Mouse (Mus musculus): ENCODE measurements around the gene C1ql1.
"Not testable (repeated sequence)": the region's sequence is repeated elsewhere in the genome, so short reads cannot be mapped to it uniquely, and the experiment has no call there.

Gene C1ql1

DNA sequence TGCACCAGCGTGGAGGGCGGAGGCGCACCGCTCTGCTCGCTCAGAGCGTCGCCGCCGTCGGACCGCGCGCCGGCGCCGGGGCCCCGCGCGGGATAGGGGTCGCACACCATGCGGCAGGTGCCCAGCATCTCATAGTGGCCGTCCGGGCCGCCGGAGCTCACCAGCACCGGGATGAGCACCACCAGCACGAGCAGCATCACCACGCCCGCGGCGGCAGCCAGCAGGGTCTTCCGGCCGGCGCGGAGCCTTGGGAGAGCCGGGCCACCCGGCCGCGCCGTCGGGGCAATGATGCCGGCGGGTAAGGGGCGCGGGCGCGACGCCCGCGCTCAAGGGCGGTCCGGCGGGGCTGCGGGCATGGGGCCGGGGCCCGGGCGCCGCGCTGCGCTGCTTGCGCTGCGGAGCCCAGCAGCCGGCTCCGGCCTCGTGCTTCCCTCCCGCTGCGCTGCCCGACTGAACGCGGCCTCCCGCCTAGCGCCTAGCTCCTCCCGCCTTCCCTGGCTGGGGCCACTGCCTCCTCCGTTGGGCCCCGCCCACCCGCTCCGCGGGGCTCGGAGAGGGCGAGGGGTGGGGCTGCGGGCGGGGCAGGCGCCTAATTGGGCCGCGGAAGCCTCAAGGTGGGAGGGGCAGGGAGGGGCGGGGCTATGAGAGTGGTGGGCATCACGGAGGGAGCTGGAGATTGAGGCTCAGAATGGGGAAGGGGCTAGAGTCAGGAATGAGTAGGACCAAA, at the start of gene C1ql1:
C1ql1 (minus strand) TSS at position 424 of the 727 bp plus-strand sequence.
- in situ Hi-C loops (cut with MboI): no loop called here

DNA sequence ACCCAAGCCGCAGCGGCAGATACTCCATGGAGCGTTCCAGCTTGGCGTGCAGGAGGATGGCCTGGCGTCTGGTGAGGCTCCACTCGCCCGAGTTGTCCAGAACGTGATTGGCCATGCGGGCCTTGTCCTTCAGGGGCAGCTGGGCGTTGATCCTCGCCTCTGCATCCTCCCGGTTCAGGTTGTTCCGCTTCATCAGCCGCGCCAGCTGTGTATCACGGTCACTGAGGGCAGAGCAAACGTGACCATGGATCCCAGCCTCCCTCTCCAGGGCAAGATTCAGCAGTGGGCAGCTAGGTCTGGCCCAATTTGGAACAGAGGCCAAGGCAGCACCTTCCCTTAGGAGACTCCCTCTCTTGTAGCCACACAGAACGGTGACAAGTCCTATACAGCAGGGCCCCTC, 48.5 kb upstream of the C1ql1 start:
- in situ Hi-C loops (cut with MboI): no loop called here

DNA sequence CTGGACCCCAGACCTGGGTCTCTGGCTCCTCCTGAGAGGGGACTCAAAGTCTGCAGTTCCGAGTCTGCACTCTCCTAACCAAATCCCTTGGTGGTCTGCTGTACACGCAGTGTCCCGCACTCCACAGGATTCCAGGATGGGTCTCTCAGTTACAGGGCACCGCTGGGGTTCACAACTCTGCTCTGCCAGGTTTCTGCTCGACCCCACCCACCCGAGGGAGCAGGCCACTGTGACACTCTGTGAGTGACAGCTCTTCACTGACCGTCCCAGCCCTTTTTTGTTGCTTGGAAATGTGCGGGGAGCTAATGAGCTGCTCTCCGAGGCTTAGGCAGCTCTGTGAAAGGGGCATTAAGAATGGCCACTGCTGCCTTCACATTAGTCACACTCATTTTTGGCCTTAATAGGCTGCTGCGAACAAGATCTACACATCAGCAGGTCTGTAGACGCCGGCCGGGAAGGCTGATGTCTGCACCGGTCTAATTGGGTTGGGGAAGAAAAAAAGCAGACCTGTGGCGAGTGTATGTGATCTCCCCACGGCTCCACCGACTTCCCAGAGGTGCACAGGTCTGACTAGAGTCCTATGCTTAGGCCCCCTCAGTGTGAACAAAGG, 47.0 kb upstream of the C1ql1 start:
- in situ Hi-C loops (cut with MboI): no loop called here

DNA sequence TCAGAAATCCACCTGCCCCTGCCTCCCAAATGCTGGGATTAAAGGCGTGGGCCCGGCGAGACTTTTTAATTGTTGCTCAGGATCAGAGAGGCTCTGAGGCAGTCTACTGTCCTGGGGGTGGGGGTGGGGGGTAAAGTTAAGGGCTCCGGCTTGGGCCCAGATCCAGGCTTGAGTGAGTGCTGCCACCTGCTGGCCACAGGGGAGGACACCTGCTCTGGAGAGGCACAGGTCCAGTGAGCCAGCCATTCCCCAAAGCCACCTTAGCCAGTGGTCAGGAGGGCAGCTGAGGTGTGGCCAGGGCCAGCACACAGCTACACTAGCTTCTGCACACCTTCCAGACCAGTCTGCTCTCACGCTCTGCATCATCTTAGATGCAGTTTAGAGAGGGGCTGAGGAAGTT, 46.5 kb upstream of the C1ql1 start:
- in situ Hi-C loops (cut with MboI): no loop called here

DNA sequence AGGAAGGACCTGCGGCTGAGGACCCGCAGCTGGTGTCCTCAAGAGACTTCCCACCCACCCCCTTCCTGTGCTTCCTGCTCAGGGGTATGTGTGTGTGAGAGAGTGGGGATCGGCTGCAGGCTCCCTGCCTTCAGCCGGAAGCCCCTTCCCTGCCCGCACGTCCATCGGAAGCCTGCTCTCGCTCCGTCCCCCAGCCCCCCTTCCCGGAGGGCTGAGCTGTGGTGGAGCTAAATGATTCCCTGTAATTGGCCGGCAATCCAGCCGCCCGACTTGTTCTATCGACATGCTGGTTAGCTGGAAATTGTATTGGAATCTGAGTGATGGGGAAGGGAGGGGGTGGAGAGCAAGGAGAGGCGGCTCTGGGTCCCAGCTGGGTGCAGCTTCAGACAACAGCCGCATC, 45.2 kb upstream of the C1ql1 start:
- in situ Hi-C loops (cut with MboI): no loop called here

DNA sequence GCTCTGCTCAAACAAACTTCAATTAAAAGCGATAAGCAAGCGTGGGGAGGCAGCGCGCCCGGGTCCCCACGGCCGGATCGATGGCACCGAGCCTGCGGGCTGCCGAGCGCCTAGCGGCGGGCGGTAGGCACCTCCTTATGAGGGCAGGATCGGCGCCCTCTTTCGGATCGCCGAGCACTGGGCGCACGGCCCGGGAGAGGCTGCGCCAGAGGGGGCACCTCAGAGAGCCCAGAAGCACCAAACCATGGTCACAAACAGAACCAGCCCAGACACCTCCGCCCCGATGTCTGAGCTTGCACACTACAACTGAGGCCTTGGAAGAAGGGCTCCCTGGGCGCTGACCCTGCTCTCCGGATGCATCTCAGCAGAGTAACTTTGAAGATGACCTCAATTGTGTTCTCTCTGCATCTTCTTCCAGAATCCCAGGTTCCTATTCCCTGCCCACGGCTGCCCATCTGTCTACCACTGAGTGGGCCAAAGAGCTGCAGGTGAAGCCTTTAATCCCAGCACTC, 43.7 kb upstream of the C1ql1 start:
- in situ Hi-C loops (cut with MboI): no loop called here

DNA sequence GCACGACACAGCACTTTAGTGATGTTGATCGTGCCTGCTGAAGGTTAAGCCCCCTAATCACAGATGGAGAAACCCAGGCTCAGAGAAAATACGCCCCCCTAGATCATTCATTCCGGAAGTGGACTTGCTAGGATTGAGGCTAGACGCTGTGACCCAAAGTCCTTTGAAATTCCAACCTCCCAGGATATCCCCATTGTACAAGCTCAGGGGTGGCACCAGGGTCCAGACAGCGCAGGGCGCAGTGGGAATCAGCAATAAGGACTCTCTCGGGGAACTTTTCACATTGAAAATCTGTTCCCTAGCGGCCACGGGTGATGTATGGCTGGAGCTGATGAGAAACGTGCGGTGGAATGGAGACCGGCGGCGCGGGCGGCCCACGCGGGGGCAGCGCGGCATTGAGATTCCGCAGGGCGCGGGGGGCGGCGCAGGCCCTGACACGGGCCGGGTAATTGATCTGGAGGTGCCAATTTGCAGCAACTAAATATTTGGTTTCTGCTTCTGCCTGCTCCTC, 43.2 kb upstream of the C1ql1 start:
- in situ Hi-C loops (cut with MboI): no loop called here

DNA sequence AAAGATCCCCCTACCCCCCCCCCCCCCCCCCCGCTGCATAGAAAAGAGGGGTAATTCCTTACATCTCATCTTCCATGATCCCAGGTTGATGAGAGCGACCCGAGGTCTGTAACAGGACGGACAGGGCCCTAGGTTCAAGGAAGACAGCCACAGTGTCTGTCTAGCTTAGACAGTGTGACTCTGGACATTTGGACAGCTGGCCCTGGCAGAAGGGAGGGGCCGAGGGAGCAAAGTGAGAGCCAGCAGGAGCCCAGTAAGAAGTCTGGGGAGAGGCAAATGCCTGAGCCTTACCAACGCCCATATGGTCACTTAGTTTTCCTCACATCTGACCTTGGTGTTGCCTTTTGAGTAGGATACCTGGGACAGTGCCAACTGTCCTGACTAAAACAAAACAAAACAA, 38.7 kb upstream of the C1ql1 start:
- in situ Hi-C loops (cut with MboI): no loop called here

DNA sequence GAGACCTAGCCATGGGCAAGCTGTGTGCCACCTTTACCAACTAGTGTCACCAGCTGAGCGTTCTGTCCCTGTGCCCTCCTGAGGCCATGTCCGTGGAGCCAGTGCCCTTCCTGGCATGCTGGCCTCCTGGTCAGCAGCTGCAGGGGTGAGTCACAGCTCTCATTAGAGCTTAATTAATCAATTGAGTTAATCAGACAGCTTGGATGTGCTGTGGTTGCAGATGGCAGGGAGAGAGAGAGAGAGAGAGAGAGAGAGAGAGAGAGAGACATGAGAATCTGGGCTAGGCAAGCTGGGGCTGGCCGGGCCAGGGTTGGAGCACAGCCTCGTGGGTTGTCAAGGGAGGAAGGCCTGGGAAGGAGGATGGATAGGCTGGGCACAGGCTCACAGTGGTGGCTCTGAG, 38.1 kb upstream of the C1ql1 start:
- in situ Hi-C loops (cut with MboI): no loop called here

DNA sequence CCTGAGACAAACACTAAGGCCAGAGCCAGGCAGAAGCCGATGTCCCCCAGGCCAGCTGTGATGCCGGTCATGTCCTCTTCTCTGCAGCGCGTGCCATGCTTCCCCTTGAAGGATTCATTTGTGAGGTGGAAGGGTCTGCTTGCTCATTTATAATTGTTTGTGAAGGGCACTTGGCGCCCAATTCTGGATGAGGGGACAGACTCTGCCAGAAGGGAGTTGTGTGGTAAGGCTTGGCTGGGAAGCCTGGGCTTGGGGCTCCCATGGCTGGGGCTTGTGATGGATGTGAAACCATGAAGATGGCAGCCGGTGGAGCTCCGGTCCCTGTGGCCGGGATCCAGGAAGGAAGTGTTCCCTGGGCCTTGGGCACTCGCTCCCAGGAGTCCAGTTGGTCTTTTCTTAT, 37.6 kb upstream of the C1ql1 start:
- in situ Hi-C loops (cut with MboI): no loop called here

DNA sequence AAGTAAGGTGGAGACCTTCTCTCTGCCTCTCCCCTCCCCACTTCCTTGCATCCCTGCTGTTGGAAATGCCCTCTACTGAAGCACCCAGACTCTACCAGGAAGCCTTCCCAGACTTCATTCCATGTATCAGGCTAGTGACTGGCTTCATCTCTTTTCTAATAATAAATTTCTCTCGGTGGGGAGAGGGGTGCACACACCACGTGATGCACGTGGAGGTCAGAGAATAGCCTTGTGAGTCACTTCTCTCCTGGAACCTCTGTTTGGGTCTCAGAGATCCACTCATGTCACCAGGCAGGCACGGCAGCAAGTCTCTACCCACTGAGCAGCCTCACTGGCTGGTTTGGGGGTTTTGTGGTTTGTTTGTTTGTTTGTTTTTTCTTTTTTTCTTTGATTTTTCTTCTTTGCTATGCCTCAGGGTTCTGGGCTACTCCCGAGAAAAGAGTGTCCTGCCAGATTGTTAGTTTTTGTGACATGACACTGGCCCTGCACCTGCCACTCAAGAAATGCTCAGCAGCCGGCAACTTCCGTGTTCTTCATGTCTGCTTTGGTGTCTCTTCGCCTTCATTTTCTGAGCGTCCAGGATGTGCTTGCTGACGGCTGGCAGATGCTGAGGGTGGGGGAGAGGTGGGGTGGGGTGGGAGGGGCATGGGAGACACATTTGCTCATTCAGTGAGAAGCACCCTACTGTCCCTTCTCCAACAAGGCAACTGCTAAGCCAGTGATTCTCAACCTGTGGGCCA, 34.8 kb upstream of the C1ql1 start:
- in situ Hi-C loops (cut with MboI): no loop called here

DNA sequence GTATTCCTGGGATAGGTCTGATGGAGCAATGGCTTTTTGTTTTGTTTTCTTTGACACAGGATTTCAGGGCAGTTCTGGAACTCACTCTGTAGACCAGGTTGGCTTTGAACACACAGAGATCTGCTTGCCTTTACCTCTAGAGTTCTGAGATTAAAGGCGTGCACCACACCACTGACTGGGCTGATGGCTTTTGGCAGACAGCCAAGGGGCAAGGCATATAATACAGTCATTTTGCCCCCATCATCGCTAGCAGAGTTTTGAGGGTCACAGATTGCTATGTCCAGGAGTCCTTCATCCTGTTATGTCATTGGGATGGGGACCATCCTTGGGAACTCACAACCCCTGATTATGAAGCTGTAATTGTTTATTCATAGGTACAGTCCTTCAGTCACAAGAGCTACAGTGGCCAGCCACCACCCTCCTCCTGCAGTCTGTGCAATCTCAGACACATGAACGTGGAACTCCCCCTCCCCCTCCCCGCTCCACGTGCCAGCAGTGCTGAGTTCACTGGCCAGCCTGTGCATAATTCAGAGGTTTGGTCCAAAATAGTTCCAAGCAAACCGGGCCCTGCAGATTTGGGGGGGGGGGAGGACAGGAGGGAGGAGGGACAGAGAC, 31.7 kb upstream of the C1ql1 start:
- in situ Hi-C loops (cut with MboI): no loop called here

DNA sequence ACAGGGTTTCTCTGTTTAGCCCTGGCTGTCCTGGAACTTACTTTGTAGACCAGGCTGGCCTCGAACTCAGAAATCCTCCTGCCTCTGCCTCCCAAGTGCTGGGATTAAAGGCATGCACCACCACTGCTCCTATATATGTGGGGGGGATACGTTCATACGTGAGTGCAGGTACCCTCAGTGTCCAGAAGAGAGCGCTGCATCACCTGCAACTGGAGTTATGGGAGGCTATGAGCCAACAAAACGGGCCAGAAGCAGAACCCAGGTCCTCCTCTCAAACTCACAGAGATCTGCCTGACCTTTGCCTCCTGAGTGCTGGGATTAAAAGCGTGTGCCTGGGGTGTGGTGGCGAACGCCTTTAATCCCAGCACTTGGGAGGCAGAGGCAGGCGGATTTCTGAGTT, 29.5 kb upstream of the C1ql1 start:
- in situ Hi-C loops (cut with MboI): not testable (repeated sequence)

DNA sequence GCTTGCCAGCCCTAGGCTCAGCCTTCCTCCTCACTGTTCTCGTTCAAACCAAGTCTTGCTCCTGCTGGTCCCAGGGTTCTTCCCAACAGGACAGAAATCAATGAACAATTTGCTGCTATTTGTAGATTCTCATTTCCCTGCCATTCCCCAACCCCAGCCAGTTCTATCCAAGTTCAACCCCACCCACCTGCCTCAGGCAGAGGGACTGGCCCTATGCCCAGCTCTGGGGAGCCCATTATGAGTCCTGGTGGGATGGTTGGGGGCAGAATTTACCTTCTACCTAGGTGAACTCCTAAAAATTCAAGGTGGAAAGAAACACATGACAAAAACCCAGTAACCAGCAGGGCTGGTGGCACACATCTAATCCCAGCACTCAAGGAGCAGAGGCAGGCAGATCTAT, 25.8 kb upstream of the C1ql1 start:
- in situ Hi-C loops (cut with MboI): no loop called here

DNA sequence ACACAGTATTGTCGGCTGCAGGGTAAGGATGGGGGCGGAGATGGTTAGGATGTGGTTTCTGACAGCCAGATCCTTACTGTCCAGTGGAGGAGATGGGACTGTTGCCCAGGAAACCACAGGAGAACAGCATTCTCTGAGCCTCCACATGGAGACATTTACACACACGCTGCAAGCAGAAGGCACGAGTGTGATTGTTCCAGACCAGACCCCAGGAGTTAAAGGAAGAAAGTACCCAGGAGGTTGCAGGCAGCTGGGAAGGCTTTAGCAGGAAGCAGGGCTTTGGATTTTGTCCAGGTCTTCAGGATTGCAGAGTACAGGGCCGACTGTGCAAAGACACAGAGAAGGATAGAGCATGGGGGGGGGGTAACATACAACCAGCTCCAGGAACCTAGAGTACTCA, 25.1 kb upstream of the C1ql1 start:
- in situ Hi-C loops (cut with MboI): no loop called here

DNA sequence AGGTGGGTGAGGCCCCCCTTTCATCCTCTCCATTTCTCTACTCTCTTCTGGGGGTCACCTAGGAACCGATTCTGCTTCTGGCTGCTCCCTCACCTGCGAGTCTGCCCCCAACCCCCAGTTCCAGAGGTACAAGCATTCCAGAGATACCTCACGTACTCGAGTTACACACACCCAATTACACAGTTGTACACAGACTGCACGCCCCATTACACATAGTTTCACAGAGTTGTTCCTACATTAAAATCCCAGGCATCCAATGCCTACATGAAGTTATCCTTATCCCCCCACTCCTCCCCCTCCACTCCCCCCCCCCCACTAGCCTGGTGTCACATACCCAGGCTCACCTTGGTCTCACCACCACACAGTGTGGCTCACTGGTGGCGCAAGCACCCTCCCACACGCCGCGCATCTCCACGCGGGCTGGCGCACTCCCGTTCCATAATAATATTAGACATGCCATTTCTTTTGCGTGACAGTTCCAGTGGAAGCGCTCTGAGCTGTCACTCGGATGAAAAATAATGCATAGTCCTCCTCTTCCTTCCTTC, 18.1 kb upstream of the C1ql1 start:
- in situ Hi-C loops (cut with MboI): no loop called here

DNA sequence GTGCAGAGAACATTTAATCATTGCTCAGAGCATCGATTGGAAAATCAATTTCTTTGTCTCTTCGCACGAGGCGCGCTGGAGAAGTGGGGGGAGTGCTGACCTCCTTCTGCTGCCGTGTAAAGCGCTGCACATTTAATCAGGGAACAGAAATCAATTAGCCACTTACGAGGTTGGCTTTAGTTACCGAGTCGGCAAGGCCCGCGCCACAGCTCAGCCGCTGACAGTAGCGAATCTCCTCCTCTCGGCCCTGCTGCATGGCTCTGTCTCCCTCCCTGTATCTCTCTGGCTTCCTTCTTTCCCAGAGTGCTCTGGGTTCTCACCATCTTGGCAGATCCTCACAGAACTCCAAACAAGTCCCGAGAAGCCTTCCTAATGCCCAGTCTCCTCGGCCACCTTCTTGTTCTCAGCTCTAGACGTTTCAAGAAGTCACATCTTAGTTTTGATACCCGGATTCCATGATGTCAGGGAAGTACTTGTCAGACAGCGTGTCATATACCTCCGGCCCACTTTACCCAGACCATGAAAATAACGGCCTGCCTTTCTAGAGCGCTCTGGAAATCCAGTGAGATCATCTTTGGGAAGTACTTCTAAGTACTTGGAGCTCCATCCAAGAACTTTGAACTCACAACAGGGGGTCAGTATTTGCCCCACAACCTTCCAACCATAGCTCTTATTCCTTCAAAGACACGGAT, 17.5 kb upstream of the C1ql1 start:
- in situ Hi-C loops (cut with MboI): no loop called here

DNA sequence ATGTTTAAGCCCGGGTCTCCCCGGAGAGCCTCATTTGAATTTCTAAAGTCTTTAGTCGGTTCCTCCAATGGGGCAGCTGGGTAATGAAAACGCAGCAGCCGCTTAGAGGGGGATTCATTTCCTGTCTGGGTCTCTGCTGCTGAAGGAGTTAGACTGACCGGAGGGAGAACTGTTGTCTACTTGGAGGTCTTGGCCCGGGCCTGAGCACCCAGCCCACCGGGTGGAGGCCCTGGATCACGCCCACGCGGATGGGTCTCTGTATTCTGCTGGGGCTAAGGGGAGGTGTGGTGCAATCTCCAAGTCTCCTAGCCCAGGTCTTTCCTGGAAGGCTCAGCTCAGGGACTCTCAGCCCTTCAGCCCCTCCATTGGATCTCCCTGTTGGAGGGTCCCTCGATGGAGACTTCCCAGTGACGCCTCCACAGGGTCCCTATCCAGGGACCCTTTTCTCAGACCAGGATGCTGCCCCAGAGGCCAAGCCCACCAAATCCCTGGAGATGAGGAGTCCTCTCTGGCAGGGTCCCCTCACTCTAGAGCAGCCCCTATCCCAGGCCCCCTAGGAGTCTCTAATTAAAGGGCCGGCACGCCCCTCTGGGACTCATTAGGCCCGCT, 16.9 kb upstream of the C1ql1 start:
- in situ Hi-C loops (cut with MboI): no loop called here

DNA sequence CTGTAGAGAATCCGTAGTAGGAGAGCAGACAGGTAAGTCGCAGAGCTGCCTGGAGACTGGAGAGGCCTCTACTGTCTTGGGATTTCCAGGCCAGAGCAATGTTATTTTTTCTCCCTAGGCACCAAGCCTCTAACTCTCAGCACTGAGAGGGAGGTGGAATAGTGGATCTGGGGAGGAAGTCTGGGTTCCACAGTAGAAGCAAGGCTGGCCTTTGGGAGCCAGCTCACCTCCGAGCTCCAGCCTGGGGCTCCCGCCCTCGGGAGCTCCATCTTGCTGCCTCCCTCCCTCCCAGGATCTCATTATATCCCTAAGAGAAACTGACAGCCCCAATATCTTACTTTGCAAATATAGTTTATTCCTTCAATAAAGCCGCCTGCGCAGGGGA, 16.4 kb upstream of the C1ql1 start:
- in situ Hi-C loops (cut with MboI): no loop called here

DNA sequence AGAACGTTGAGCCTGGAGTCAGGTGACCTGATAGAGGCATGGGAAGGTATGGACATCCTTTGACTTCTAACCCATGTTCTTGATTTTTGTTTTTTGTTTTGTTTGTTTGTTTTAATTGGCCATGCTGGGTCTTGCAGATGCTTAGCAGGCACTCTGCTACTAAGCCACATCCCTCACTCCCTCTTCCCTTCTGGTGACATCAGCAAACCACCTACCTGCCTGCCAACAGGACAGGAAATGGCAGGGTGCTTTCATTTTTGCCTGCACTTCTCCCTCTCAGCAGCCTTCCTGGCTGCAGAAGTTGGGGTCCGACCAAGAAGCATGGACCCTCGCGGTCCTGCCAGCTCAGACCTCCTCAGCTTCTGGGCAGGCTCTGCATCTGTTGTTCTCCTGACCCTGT, 14.6 kb upstream of the C1ql1 start:
- in situ Hi-C loops (cut with MboI): no loop called here

DNA sequence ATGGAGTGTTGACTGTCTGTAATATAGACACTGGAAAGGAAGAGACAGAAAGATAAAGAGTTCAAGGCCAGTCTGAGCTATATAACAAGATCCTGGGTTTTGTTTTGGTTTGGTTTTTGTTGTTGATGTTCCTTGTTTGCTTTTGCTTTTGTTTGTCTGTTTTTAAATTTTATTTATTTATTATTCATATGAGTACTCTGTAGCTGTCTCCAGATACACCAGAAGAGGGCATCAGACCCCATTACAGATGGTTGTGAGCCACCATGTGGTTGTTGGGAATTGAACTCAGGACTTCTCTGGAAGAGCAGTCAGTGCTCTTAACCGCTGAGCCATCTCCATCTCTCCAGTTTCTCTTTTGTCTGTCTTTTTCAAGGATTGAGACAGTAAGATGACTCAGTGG, 12.4 kb upstream of the C1ql1 start:
- in situ Hi-C loops (cut with MboI): no loop called here
